Mouse (Mus musculus) urinary bladder, postnatal 25 days (tissue): ENCODE data around the gene Upf1.

Experiments
- DNase-seq: peaks from one replicate; pipeline ENCODE4 v3.0.0; 2022; ENCODE audit warnings: low spot score

Gene Upf1

DNA sequence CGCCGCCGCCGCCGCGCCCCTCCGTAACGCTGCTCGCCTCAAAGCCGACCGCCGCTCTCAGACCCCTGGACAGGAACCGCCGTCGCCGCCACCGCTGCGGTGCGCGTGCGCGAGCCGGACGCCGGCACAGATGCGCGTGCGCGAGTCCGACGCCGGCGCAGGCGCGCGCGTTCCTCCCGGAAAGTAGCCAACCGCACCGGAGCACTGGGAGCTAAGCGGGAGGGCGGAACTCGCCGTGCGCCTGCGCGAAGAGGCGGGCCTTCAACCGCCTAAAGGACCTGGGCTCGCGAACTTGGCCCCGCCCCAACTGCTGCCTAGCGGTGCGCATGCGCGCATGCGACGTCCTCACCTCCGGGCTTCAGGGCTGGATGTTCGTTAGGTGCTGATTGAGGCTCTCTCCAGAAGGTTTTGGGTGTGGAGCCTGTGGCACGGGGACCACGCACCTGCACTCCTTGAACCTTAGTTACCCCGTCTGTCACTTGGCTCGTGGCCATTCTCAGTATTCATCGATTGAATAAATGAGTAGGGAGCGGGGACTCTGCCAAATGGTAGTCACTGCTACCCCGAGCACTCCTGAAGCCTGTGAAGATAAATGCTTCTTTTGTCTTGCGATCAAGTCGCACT, at the start of gene Upf1:
TSS of gene Upf1 (minus strand) at position 85 of the 624 bp plus-strand sequence.
- peak; percentile 100 for DNase-seq

DNA sequence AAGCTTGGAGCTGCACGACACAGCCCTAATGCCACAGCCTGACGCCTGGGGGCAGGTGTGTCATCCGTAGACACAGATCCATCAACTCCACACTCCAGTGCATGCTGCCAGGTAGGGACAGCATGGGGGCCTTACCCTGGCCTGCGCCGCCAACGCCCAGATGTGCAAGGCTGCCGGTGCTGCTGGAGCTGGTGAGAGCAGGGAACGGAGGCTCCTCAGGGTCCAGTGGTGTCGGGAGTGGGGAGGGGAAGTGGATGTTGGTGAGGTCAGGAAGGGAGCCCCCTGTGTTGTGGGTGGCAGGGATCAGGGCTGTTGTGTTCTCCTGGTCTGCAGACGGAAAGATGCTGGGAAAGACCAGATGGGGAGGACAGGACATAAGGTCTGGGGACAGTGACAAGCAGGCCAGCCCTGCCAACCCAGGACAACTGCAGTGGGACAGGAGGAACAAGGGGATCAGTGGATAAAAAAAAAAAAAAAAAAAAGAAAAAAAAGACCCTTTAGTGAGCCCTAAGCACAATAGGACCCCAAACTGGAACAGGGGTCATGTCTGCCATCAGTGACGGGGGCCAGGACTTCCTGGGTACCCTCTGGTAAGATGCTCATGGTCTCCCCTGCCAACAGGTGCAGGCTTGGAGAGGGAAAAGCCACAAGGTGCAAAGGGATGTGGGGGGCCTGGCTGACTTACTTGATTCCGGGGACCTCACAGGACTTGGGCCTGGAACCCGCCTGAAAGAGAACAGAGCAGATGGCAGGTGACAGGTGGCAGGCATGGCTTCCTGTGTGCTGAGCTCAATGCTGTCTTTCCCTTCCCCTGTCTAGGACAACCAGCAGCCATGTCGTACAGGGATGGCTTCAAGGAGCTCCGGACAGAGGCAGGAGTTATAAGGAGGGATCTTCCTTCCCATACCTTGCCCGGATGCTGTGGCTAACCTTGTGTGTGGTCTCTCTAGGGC, 44.8 kb upstream of the Upf1 start:
- no peak for DNase-seq

DNA sequence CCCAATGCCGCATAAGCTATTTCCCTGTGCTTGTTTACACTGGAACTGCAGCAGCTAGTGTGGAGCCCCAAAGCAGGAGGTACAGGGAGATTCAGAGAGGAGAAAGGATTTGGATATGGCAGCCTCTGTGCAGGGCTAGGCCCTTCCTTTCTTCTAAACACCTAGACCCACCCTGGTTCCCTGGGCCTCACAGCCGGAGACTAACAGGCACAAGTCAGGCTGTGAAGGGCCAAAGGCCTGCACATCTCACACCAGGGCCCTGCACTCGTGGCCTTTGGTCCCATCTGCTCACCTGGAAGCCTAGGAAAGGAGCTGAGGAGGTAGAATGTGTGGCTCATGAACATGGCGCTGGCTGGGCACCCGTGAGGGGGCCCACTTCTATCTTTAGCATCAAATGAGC, 43.1 kb upstream of the Upf1 start:
- DNase-seq = no peak

DNA sequence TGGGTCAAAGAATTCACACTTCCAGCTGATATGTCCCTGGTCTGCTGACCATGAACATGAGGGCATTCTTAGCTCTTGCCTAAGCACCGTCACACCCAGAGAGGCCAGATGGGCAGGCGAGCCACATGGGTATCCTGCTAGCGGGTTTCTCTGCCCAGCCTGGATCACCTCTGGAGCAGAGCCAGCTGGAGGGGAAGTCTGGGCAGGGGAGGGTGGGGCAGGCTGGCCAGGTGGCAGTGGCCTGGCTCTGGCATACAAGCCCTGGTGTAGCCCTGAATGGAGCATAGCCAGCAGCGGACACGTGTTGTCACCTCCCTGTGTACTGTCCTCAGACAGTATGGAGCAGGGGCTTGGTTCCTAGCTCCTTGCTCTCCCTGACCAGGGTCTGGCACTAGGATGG, 42.6 kb upstream of the Upf1 start:
- no peak for DNase-seq

DNA sequence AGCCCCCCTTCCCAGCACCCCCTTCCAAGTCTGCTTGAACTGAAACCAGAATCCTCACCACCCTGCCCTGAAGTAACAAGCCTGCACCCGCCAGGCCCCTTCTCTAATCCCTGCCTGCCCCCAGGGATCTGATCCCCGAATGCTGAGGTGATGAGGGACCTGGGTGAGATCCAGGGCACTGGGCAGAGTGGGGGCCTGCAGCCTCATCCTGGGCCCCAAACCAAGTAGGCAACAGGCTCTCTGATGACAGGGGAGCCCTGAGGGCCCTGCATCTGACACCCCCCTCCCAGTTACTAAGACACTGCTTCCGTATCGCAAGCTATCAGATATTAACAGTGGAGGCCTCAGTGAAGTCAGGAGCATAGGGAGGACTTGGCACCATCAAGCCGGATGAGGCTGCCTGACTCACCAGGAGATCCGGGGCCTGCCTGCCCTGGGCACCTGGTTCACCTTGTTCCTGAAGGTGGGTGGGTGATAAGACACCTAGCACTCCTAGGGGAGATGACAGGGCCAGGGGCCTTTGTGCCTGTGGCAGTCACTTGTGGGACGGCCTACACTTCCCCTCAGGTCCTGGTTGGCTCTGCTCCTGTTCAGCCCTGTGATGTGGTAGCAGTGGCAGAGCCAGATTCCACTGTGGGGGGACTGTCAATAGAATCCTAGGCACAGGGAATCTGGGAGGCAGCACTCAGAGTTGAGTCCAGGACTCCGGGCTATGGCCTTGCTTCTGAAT, 41.4 kb upstream of the Upf1 start:
- DNase-seq = no peak

DNA sequence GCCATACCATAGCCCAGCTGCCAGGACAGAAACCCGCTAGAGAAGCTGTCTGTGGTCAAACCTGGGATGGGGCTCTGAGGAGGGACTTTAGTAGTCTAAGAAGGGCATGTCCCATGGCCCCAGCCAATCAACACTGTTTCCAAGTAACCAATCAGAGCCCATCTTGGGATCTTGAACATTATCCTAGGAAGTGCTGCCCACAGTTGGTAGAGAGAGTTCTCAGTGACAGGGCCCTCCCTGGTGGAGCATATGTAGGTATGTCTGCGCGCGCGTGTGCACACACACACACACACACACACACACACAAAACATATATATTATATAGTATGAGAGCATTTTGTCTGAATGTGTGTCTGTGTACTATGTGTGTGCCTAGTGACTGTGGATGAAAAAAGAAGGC, 40.0 kb upstream of the Upf1 start:
- no peak for DNase-seq

DNA sequence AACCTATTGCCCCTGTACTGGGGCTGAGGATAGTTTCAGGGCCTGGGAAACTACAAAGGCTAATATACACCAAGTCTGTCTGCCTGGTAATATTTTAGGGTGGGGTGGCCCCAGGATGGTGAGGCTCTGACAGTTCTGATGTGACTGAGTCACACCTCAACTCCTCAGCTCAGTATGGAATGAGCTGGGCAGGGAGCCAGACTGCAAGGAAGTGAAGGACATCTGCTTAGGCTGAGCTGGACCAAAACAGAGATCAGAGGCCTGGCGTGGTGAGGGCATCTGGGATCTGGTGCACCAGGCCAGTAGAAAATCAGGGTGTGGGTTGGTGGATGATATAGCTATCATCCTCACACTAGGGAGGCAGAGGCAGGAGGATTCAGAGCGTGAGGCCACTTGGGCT, 36.6 kb upstream of the Upf1 start:
- DNase-seq = no peak

DNA sequence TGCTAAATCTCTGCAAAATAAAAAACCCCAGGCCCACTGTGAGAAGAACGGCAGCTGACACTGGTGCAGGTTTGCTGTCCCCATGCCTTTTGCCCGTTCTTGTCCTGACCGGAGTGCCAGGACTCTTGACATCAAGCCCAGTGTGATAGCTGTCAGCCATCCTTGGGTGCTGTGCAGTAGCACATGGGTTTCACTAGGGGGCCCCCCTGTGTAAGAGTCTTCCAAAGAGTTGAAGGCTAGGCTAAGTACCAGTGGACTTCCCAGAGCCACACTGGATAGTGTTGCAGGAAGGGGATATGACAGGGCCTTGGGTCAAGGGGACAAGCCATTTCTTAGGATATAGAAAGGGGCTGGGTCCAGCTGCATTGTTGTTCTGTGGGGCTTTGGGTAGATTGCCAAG, 30.2 kb upstream of the Upf1 start:
- DNase-seq = peak; percentile 63

DNA sequence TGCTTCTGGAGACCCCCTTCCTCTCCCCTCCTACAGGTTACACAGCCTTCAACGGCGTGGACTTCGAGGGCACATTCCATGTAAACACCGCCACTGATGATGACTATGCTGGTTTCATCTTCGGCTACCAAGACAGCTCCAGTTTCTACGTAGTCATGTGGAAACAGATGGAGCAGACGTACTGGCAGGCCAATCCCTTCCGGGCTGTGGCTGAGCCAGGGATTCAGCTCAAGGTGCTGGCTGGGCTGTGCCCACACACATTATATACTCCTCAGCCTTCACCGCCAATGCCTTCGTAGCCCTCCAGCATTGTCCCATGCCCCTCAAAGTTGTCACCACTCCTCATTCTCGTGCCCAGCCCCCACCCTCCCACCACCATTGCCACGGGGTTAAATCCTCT, 27.0 kb upstream of the Upf1 start:
- no peak for DNase-seq

DNA sequence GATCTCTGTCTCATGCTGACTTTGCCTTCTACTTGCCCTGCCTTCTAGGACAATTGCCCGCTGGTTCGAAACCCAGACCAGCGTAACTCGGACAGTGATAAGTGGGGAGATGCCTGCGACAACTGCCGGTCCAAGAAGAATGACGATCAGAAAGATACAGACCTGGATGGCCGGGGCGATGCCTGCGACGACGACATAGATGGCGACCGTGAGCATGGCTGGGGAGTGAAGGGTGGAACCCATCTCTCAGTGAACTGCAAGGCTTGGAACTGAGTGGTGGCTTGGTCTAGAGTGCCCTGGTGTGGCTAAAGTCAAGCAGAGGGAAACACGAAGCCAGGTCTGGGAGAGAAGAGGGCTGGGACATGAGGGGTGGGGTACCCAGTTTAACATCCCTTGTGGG, 24.0 kb upstream of the Upf1 start:
- no peak for DNase-seq

DNA sequence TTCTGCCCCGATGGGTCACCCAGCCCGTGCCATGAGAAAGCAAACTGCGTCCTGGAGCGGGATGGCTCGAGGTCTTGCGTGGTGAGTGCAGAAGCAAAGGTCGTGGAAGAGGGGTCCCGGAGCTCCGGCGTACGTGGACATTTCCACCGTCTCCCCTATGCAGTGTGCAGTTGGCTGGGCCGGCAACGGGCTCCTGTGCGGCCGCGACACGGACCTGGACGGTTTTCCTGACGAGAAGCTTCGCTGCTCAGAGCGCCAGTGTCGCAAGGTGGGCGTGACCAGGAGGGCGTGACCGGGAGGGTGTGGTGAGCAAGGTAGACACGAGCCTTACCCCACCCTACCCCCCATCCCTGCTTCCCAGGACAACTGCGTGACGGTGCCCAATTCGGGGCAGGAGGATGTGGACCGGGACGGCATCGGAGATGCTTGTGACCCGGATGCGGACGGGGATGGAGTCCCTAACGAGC, 23.2 kb upstream of the Upf1 start:
- DNase-seq = no peak

DNA sequence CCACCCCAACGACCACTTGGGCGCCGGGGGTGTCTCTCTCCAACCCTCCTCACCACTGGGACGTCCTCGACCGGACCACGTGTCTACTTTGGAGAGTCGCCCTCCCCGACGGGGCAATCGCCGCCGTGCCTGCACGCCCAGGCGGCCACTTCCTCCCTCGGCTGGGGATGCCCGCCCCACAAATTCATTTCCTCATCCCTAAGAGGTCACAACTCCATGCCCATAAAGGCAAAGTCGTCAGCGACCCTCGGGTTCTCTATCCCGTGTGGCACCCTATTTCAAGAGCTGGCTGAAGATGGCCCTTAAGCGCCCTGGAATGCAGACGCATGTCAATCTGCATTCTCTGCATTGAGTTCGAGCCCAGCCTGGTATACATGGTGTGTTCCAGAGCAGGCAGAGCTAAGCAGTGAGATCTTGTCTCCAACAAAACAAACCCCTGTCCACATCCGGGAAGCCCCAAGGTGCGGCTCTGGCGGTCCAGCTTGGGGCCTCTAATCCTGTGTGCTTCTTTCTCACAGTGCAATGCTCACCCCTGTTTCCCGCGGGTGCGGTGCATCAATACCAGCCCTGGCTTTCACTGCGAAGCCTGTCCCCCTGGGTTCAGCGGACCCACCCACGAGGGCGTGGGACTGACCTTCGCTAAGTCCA, 22.3 kb upstream of the Upf1 start:
- DNase-seq = no peak

DNA sequence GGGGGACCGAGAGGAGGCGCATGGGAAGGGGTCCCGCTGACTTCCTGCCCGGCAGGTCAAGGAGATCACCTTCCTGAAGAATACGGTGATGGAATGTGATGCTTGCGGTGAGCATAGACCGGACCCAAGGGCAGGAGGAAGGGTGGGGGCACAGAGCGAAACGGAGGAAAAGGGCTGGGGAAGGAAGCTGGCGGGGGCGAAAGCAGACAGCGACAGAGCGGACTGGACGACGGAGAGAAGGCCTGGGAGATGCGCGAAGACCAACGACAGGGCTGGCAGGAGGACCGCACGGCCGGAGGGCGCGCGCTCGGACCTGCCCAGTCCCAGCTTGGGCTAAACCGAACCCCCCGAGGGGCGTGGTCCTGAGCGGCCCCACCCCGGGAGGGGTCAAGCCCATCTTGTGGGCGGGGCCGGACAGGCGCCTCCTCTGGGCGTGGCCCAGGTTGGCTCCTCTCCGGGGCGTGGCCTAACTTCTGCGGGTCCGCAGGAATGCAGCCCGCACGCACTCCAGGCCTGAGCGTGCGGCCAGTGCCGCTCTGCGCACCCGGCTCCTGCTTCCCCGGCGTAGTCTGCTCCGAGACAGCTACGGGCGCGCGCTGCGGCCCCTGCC, 21.3 kb upstream of the Upf1 start:
- DNase-seq = peak; percentile 81

DNA sequence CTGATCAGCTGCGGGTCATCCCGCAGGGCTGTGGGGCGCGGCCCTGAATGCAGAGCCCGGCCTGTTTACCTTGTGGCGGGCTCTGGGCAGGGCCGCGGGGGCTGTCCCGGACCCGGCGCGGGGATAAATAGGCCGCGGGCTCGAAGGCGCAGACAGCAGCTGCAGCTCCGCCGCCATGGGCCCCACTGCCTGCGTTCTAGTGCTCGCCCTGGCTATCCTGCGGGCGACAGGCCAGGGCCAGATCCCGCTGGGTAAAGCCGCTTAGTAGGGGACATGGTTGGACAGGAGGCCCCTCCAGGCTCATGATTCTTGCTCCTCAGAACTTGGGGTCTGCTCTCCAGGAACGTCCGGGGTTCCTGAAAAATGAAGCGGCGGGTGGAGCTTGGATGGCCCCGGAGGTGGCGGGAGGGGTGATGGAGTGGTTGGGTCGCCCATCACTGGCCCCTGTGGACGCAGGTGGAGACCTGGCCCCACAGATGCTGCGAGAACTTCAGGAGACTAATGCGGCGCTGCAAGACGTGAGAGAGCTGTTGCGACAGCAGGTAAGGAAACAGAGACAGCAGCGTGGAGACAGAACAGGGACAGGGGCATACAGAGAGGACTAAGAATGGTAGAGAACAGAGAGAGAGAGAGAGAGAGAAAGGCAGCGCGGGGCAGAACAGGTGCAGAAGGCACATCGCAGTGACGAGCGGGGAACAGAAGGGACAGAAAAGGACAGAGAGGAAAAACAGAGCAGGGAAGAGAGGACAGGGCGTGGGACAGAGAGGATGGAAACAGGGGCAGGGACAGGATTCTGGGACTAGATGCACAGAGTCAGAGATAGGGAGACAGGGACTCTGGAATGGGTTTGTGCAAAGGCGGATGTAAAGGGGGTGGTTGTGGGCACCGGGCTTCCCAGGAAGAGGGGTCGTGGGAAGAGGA, 20.6 kb upstream of the Upf1 start, which contains the start of gene Comp:
TSS of gene Comp (plus strand) at position 162 of the 921 bp plus-strand sequence.
- no peak for DNase-seq

DNA sequence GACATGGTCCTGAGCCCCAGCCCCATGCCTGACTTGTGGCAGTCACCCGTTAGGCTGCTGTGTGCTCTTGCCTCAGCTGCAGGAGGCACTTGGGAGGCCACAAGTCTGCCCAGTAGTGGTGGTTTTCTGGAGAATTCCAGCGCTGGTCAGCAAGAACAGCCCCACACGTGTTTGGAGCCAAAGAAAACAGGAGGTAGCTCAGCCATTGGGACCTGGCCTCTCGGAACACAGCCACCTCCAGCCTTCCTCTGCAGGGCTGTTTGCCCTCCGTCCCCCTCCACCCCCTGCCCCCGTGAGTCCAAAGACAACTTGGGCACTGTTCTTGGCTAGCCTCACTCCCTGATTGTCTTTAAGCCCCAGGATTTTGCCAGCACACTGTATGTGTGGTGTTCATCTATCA, 18.9 kb upstream of the Upf1 start:
- no peak for DNase-seq

DNA sequence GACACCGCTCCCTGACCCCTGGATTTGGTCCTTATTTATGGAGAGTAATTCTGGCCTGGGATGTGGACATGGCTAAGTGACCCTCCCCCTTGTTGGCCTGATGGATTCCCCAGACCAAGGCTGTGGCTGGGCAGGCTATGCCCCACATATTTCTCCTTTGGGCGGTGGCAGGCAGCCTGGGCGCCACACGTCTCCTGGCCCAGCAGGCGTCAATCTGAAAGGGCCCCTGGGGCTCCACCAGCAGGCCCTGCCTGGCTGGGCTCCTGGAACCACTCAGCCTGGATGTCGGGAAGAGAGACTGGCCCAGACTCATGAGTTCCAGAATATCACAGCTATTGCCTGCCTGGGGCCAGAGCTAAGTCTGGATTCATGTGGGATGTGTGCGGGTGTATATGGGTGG, 17.4 kb upstream of the Upf1 start:
- no peak for DNase-seq

DNA sequence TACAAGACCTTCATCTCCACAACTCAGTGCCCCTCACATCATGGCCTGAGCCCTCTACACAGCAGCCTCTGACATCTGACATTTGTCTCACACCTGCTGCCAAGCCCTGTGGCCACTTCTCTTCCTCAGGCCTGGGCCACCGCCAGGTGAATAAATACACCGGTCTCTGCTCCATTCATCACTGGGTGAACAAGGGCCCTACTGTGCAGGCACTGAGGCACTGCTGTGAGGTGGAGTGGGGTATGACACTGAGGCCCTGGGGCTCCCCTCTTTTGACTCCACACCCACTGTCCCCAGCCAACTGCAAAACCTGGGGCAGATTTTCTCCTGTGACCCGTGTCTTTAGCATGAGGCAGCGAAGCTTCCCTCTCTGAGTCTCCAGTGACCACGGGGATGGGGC, 13.5 kb upstream of the Upf1 start:
- no peak for DNase-seq

DNA sequence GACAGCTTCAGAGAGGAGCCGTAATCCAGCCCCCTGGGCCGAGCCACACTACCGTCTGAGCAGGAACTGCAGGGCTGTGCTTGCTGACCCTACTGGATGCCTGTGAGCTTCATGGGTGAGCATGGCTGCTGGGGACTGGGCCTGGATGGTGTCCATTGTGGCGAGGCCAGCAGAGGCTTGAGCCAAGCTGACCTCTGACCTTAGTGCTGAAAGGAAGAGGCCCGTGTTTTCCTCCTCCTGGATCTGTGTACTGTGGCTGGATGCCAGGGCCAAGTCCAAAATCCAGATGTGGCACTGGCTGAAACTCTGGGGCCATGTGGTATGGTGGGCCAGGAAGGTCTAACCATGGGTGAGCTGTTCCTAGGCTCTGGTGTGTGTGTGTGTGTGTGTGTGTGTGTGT, 11.0 kb upstream of the Upf1 start:
- DNase-seq = no peak

DNA sequence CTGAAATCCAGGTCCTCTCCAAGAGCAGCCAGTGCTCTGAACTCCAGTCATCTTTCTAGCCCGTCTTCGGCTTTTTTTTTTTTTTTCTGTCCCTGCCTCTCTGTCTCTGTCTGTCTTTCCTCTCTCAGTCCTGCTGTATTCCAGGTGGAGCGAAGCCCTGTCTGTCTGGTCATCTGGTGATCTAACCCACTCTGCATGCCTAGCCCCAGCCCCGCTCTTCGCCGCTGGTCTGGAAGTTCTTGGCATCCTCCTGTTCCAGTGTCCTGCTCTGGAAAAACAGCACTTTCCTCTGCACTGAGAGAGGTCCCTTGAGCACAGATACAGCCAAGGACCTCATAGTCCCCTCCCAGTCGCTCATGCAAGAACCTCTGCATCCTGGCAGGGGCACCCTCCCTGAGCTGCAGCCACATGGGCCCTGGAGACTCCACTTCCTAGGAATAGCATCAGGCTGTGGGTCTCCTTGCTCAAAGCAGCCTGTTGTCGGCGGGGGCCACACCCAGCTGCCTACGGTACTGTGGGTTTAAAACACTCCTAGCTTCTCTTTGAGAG, 8.5 kb upstream of the Upf1 start:
- DNase-seq = no peak

DNA sequence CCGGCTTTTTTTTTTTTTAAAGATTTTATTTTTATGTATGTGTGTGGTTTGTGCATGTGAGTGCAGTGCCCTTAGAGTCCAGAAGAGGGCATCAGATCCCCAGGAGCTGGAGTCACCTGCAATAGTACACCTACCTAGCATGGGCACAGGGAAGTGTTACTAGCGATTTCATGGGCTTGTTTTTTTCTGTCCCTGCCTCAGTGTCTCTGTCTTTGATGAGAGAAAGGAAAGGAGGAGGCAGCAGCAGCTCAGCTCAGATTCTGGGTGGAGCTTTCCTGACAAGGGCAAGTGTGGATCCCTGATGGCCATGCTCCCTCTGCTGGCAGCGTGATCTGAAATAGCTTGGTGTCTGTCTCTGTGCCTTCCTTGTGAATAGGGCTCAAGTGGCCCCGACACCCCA, 7.7 kb upstream of the Upf1 start:
- no peak for DNase-seq
